Mouse (Mus musculus) stomach, embryonic 14.5 days (tissue): Measurements from ENCODE around the gene Hs6st2. TPM values are rescaled to one million over a fixed set of nuclear protein-coding genes. Genes with fewer than 3 reads are reported as not detected.

Experiments
- ATAC-seq: fragments of 200-750 bp; cut with Nextera tagmentation; 2 replicates; pipeline ENCODE4 v1.8.0; 2017; ENCODE audit warnings: low read depth, moderate TSS enrichment; ENCODE audit not compliant: insufficient number of reproducible peaks, insufficient read depth, low FRiP score
- H3K27ac ChIP-seq: fragments of 300-500 bp; sonication (generic); 2 replicates; pipeline ENCODE4 v1.5.1; 2014; ENCODE audit warnings: mild to moderate bottlenecking, low read length, moderate library complexity, mixed read lengths
- H3K27me3 ChIP-seq: fragments of 300-500 bp; sonication (generic); 2 replicates; pipeline ENCODE4 v1.6.1; 2014; ENCODE audit warnings: low read length, control low read depth, mixed read lengths; ENCODE audit not compliant: control insufficient read depth, insufficient read depth
- H3K36me3 ChIP-seq: fragments of 300-500 bp; sonication (generic); 2 replicates; pipeline ENCODE4 v1.6.1; 2014; ENCODE audit warnings: mild to moderate bottlenecking, control low read depth, low read length, moderate library complexity, mixed read lengths; ENCODE audit not compliant: control insufficient read depth, insufficient read depth
- H3K4me1 ChIP-seq: fragments of 300-500 bp; sonication (generic); 2 replicates; pipeline ENCODE4 v1.6.1; 2014; ENCODE audit warnings: low read length, control low read depth, mixed read lengths; ENCODE audit not compliant: control insufficient read depth, insufficient read depth
- H3K4me2 ChIP-seq: fragments of 300-500 bp; sonication (generic); replicated peaks from 2 replicates; pipeline ENCODE4 v1.6.1; 2014; ENCODE audit warnings: low read depth, low read length, control low read depth
- H3K4me3 ChIP-seq: fragments of 300-500 bp; sonication (generic); 2 replicates; pipeline ENCODE4 v1.5.1; 2014; ENCODE audit warnings: low read depth, low read length, control low read depth
- H3K9ac ChIP-seq: fragments of 300-500 bp; sonication (generic); replicated peaks from 2 replicates; pipeline ENCODE4 v1.6.1; 2014; ENCODE audit warnings: low read depth, mild to moderate bottlenecking, control low read depth, low read length, moderate library complexity, mixed read lengths
- H3K9me3 ChIP-seq: fragments of 300-500 bp; sonication (generic); 2 replicates; pipeline ENCODE4 v1.6.1; 2016; ENCODE audit warnings: low read depth, low read length, control low read depth; ENCODE audit not compliant: control insufficient read depth
- WGBS: fragments of 180-500 bp; shearing (Covaris S2); extraction: QIAGEN DNeasy Blood & Tissue Kit; methylation state at CpG from one replicate; pipeline ENCODE4 v1.1.7; 2014; 5-methylcytosine and 5-hydroxymethylcytosine counted together
- polyA plus RNA-seq: library from polyadenylated mRNA; unstranded; fragments of >200 nt; fragmentation: Nextera tagmentation; extraction: Ambion mirVana; gene quantifications from 2 replicates; pipeline ENCODE4 v1.2.1, GENCODE M21; 2014

Gene Hs6st2
- polyA plus RNA-seq, 1 experiment from 2014 or later: 10.3 TPM

DNA sequence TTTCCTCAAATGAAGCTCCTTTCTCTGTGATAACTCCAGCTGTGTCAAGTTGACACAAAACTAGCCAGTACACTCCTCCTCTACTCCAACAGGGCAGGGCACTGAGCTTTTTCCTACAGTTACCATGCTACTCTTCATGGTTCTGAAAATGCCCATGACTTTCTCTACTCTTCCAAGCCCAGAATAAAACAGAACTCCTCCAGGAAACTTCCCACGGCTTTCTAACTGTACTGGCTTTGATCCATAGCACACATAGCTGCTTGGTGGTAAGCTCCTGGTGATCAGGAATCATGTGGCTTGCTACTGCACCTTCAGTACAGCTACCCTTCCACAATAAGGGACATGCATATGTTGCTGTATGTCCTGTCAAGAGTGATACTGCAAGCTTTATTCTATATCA lies 150.5 kb downstream of the Hs6st2 start:
- no peaks in the 10 kb centered on the region for H3K27me3 ChIP-seq
- H3K36me3 ChIP-seq: no peaks in the 10 kb centered on the region
- no peaks in the 10 kb centered on the region for H3K9me3 ChIP-seq
- H3K4me1 ChIP-seq: no peaks in the 10 kb centered on the region
- ATAC-seq: no peak
- WGBS: 63% methylated on average over 1 of the region's 1 CpGs
- H3K27ac ChIP-seq: no peak overlapping the region
- H3K9ac ChIP-seq: no peak overlapping the region
- no peak overlapping the region for H3K4me2 ChIP-seq
- no peak overlapping the region for H3K4me3 ChIP-seq

DNA sequence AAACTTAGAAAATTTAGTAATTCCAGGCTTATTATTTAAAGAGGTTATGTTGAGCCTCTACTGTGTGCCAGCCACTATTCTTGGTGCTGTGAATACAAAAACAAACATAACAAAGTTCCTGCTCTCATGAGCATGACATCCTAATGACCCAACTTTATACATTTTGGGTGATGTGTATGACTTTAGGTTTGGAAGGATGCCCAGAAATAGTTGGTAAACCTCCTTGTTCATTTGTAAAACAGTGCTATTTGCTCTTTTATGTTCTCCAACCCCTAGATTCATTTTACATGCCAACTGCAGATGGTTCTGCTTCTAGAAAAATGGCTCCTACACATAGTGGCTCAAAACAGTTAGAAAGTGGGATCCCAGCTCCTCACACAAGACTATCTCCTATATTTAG lies 153.1 kb downstream of the Hs6st2 start:
- Histone ChIP-seq H3K27me3 (no peaks in the 10 kb centered on the region), H3K4me3 (no peak overlapping the region), H3K4me1 (no peaks in the 10 kb centered on the region), H3K4me2 (no peak overlapping the region), H3K27ac (no peak overlapping the region), H3K9ac (no peak overlapping the region), H3K36me3 (no peaks in the 10 kb centered on the region), H3K9me3 (no peaks in the 10 kb centered on the region)
- ATAC-seq: no peak

DNA sequence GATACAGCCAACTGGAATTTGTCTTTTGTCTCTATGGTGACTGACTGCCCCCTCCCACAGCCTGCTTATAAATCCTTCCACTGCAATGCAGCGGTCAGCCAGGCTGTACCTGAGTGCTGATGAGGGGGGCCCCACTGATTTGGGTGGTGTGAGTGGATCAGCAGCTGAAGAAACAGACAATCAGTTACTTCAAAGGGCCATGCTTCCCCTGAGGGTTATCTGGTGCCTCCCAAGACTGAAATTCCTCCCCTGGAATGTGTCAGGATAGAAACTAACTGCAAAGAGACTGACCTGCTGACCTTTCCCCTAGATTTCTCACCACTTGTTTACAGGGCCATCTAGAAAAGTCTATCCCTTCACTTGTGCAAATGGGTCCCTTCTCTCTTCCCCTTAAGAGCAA lies 166.8 kb downstream of the Hs6st2 start:
- 0 out of 2 replicates have a peak, but pooled peaks cover 3% of the 10 kb centered on the region for H3K4me1 ChIP-seq
- no peaks in the 10 kb centered on the region for H3K36me3 ChIP-seq
- H3K9ac ChIP-seq: no peak overlapping the region
- 47% methylated on average over 1 of the region's 1 CpGs for WGBS
- no peaks in the 10 kb centered on the region for H3K27me3 ChIP-seq
- no peaks in the 10 kb centered on the region for H3K9me3 ChIP-seq
- no peak for ATAC-seq
- H3K4me2 ChIP-seq: no peak overlapping the region
- H3K27ac ChIP-seq: no peak overlapping the region
- no peak overlapping the region for H3K4me3 ChIP-seq

DNA sequence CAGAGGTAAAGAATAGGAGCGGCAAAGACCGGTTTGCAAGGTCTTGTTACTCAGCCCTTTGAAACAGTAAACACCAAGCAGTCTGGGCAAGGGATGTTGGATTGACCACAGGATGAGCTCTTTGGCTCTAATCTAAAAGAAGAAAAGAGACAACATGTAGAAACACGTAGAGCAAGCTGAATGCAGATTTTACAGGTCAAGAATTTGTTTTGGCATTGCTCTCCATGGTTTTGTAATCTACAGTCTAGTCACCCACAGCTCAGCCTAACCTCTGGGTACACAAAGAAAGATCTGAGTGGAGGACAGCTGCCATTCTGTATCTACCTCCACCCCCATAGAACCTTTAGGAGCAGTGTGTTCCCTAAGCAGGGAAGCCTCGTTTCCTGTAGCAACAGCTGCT lies 175.1 kb downstream of the Hs6st2 start:
- 66% methylated on average over 4 of the region's 4 CpGs for WGBS
- Histone ChIP-seq H3K4me2 (no peak overlapping the region), H3K4me1 (no peaks in the 10 kb centered on the region), H3K9me3 (no peaks in the 10 kb centered on the region), H3K27ac (no peak overlapping the region), H3K36me3 (no peaks in the 10 kb centered on the region), H3K27me3 (no peaks in the 10 kb centered on the region), H3K9ac (no peak overlapping the region), H3K4me3 (no peak overlapping the region)
- ATAC-seq: no peak

DNA sequence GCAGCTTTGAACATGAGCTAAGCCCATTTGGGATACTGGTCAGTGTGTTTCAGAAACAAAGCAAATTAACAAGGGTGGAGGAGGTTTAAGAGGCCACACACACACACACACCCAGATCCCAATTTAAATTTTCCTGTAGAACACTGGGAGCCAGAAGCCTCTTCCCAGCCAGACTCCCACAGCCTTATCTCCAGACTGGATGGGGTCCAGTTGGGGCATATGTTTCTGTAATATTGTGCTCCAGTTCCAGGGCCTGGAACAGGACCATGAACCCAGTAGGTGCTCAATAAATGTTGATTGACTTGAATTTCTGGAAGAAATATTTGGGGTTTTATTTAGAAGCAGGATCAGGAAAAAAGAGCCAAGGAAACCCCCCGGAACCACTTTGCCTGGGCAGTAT lies 176.0 kb downstream of the Hs6st2 start:
- no peaks in the 10 kb centered on the region for H3K9me3 ChIP-seq
- no peaks in the 10 kb centered on the region for H3K36me3 ChIP-seq
- H3K27ac ChIP-seq: no peak overlapping the region
- no peaks in the 10 kb centered on the region for H3K4me1 ChIP-seq
- H3K27me3 ChIP-seq: no peaks in the 10 kb centered on the region
- no peak overlapping the region for H3K9ac ChIP-seq
- 81% methylated on average over 1 of the region's 1 CpGs for WGBS
- H3K4me2 ChIP-seq: no peak overlapping the region
- no peak for ATAC-seq
- H3K4me3 ChIP-seq: no peak overlapping the region

DNA sequence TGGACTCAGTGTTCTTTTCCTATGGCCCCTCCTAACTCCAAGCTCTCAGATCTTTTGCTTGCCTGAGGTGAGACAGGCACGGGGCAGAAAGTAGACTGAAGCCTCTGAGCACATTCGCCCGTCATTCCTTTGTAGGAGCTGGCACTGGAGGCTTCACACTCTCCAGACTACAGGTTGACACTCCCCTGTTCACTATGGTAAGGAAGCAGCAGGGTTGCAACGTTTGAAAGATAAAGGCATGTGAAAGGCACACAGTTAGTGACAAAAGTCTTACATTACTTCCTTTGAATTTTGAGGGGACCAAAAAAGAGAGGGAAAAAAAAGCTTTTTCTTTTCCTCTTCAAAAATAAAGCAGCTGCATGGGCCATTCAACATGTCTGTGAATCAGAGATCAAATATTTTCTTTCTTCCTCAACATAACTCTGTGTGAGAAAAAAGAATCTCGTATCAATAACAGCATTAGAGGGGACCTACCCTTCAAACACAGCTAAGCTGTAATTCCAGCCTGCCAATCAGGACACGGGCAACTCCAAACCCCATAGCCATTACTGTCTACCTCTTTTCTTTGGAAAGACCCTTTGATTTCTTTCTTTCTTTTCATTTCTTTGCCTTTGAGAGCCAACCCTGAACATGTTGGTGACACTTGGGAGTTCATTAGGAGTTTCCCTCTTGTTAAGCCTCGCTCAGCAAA lies 177.7 kb downstream of the Hs6st2 start:
- Histone ChIP-seq H3K4me1 (no peaks in the 10 kb centered on the region), H3K9ac (no peak overlapping the region), H3K4me3 (no peak overlapping the region), H3K9me3 (no peaks in the 10 kb centered on the region), H3K27me3 (no peaks in the 10 kb centered on the region), H3K4me2 (no peak overlapping the region), H3K27ac (no peak overlapping the region), H3K36me3 (no peaks in the 10 kb centered on the region)
- WGBS: 53% methylated on average over 7 of the region's 7 CpGs
- ATAC-seq: no peak

DNA sequence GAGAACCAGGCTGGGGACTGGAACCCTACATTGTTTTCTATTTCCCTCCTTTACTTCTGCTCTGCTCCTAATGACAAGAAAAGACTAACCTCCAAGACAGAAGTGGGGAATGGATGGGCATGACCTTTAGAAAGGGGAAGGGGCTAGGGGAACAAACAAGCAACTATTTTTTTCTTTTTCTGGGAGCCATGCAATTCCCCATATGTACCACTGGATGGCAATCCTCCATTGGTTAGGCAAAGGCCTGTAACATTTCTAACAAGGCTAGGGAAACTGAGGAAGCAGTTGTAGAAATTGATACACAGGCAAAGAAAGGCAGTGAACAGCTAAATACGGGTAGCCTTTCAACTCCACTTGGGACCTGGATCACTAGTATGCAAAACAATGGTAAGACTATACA lies 183.8 kb downstream of the Hs6st2 start:
- Histone ChIP-seq H3K4me3 (no peak overlapping the region), H3K9me3 (no peaks in the 10 kb centered on the region), H3K4me1 (no peaks in the 10 kb centered on the region), H3K4me2 (no peak overlapping the region), H3K36me3 (no peaks in the 10 kb centered on the region), H3K27me3 (no peaks in the 10 kb centered on the region), H3K9ac (no peak overlapping the region), H3K27ac (no peak overlapping the region)
- 47% methylated on average over 1 of the region's 1 CpGs for WGBS
- no peak for ATAC-seq

DNA sequence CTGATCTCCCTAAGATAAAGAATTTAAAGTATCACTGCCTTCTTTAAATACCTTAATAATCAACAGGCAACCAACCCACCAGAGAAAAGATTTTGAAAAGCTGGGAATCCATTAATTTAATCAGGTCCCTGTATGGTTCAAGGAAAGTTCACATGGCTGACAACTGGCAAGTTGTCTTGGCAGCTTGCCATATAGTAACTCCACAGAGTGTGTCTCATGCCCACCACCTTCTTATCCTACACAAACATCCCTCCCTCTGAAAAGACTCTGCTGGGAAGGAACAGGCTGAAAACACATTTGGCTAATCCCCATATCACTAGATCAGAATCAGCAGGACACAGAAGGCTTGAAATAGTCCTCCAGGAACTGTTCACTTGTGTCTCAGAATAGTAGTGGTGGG lies 193.3 kb downstream of the Hs6st2 start:
- Histone ChIP-seq H3K9ac (no peak overlapping the region), H3K9me3 (no peaks in the 10 kb centered on the region), H3K27ac (no peak overlapping the region), H3K27me3 (no peaks in the 10 kb centered on the region), H3K36me3 (no peaks in the 10 kb centered on the region), H3K4me1 (no peaks in the 10 kb centered on the region), H3K4me3 (no peak overlapping the region), H3K4me2 (no peak overlapping the region)
- ATAC-seq: no peak; the same call in 1 of the 2 replicates

DNA sequence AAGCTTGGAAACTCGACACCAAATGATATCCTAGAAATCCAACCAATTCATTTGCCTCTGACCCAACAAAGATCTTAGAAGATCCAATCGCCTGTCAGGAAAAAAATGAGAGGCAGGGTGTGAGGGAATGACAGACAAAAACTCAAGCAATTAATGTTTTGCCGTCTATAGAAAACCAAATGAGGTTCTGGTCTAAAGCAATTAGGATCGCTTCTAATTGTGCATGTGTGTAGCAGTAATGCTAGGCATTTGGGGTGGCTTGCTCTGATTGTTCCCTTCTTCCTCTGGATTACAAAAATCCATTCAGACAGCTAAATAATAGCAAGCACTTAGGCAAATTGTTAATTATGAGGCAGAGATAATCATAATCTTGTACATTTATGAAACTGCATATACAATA lies 212.2 kb downstream of the Hs6st2 start:
- H3K4me1 ChIP-seq: no peaks in the 10 kb centered on the region
- H3K4me3 ChIP-seq: no peak overlapping the region
- ATAC-seq: no peak
- 80% methylated on average over 4 of the region's 4 CpGs for WGBS
- H3K4me2 ChIP-seq: no peak overlapping the region
- H3K9ac ChIP-seq: no peak overlapping the region
- no peak overlapping the region for H3K27ac ChIP-seq
- H3K36me3 ChIP-seq: no peaks in the 10 kb centered on the region
- H3K27me3 ChIP-seq: no peaks in the 10 kb centered on the region
- H3K9me3 ChIP-seq: no peaks in the 10 kb centered on the region
